Mouse (Mus musculus): ENCODE results near the gene 1700020A23Rik.

Gene 1700020A23Rik

GRCm38 (mm10) chr2:130436769-130437168 lies 31.7 kb downstream of the 1700020A23Rik start:
- Histone ChIP-seq H3K4me3 (replicated peaks; ENCODE audit: low read length) (no peak overlapping the region), H3K9me3 (ENCODE audit: low read length) (no peaks in the 10 kb centered on the region), H3K36me3 (ENCODE audit: insufficient read depth, low read length) (peaks cover 67% of the 10 kb centered on the region), H3K27me3 (ENCODE audit: insufficient read depth, low read length) (no peaks in the 10 kb centered on the region), H3K4me1 (replicated peaks; ENCODE audit: low read depth, low read length) (no peaks in the 10 kb centered on the region)
- no peak for TF ChIP-seq NANOG (IDR thresholded peaks at IDR 0.05; ENCODE audit: borderline replicate concordance, low read length)
- no peak for TF ChIP-seq POU5F1 (IDR thresholded peaks at IDR 0.05; ENCODE audit: borderline replicate concordance, low read length)
- no peak for TF ChIP-seq CTCF (conservative IDR thresholded peaks at IDR 0.05; ENCODE audit: low read length)

- H3K9me3 ChIP-seq (ENCODE audit: low read length) = no peaks in the 10 kb centered on the region
- H3K27me3 ChIP-seq (ENCODE audit: insufficient read depth, low read length) = no peaks in the 10 kb centered on the region
- no peaks in the 10 kb centered on the region for H3K4me1 ChIP-seq (replicated peaks; ENCODE audit: low read depth, low read length)
- peaks cover 76% of the 10 kb centered on the region for H3K36me3 ChIP-seq (ENCODE audit: insufficient read depth, low read length)
- TF ChIP-seq NANOG (IDR thresholded peaks at IDR 0.05; ENCODE audit: borderline replicate concordance, low read length) = no peak
- TF ChIP-seq POU5F1 (IDR thresholded peaks at IDR 0.05; ENCODE audit: borderline replicate concordance, low read length) = no peak
- TF ChIP-seq CTCF (conservative IDR thresholded peaks at IDR 0.05; ENCODE audit: low read length) = no peak
- no peak overlapping the region for H3K4me3 ChIP-seq (replicated peaks; ENCODE audit: low read length)
Observed at GRCm38 (mm10) chr2:130438861-130439260, 33.8 kb downstream of the 1700020A23Rik start.

- no peaks in the 10 kb centered on the region for H3K27me3 ChIP-seq (ENCODE audit: insufficient read depth, low read length)
- no peaks in the 10 kb centered on the region for H3K4me1 ChIP-seq (replicated peaks; ENCODE audit: low read depth, low read length)
- H3K4me3 ChIP-seq (replicated peaks; ENCODE audit: low read length) = no peak overlapping the region
- H3K36me3 ChIP-seq (ENCODE audit: insufficient read depth, low read length) = peaks cover 82% of the 10 kb centered on the region
- no peaks in the 10 kb centered on the region for H3K9me3 ChIP-seq (ENCODE audit: low read length)
- TF ChIP-seq CTCF (conservative IDR thresholded peaks at IDR 0.05; ENCODE audit: low read length) (no peak), POU5F1 (IDR thresholded peaks at IDR 0.05; ENCODE audit: borderline replicate concordance, low read length) (no peak), NANOG (IDR thresholded peaks at IDR 0.05; ENCODE audit: borderline replicate concordance, low read length) (no peak)
Observed at GRCm38 (mm10) chr2:130439840-130440480, 34.9 kb downstream of the 1700020A23Rik start.

- no peak overlapping the region for H3K4me3 ChIP-seq (replicated peaks; ENCODE audit: low read length)
Observed at GRCm38 (mm10) chr2:130442162-130442561, 37.1 kb downstream of the 1700020A23Rik start.

GRCm38 (mm10) chr2:130448449-130448848 lies 43.4 kb downstream of the 1700020A23Rik start:
- Histone ChIP-seq H3K4me3 (replicated peaks; ENCODE audit: low read length) (no peak overlapping the region), H3K36me3 (ENCODE audit: insufficient read depth, low read length) (peaks cover 24% of the 10 kb centered on the region), H3K27me3 (ENCODE audit: insufficient read depth, low read length) (peaks cover 37% of the 10 kb centered on the region), H3K9me3 (ENCODE audit: low read length) (no peaks in the 10 kb centered on the region), H3K4me1 (replicated peaks; ENCODE audit: low read depth, low read length) (peaks cover 17% of the 10 kb centered on the region)
- TF ChIP-seq POU5F1 (IDR thresholded peaks at IDR 0.05; ENCODE audit: borderline replicate concordance, low read length) (no peak), CTCF (conservative IDR thresholded peaks at IDR 0.05; ENCODE audit: low read length) (peak; percentile 19; the same call in 1 of the 2 replicates), NANOG (IDR thresholded peaks at IDR 0.05; ENCODE audit: borderline replicate concordance, low read length) (no peak)

More at GRCm38 (mm10) chr2:130442162-130442561, 37.1 kb downstream of the 1700020A23Rik start:
- TF ChIP-seq CTCF (conservative IDR thresholded peaks at IDR 0.05; ENCODE audit: low read length) (peak; percentile 25; the same call in 1 of the 2 replicates), POU5F1 (IDR thresholded peaks at IDR 0.05; ENCODE audit: borderline replicate concordance, low read length) (no peak)
- Histone ChIP-seq H3K9me3 (ENCODE audit: low read length) (no peaks in the 10 kb centered on the region), H3K36me3 (ENCODE audit: insufficient read depth, low read length) (peaks cover 87% of the 10 kb centered on the region), H3K4me1 (replicated peaks; ENCODE audit: low read depth, low read length) (no peaks in the 10 kb centered on the region), H3K27me3 (ENCODE audit: insufficient read depth, low read length) (no peaks in the 10 kb centered on the region)

GRCm38 (mm10) chr2:130449021-130449793 lies 44.1 kb downstream of the 1700020A23Rik start:
- no peaks in the 10 kb centered on the region for H3K9me3 ChIP-seq (ENCODE audit: low read length)
- TF ChIP-seq NANOG (IDR thresholded peaks at IDR 0.05; ENCODE audit: borderline replicate concordance, low read length) (no peak), CTCF (conservative IDR thresholded peaks at IDR 0.05; ENCODE audit: low read length) (no peak), POU5F1 (IDR thresholded peaks at IDR 0.05; ENCODE audit: borderline replicate concordance, low read length) (no peak)
- H3K27me3 ChIP-seq (ENCODE audit: insufficient read depth, low read length) = peaks cover 37% of the 10 kb centered on the region
- peaks cover 17% of the 10 kb centered on the region for H3K4me1 ChIP-seq (replicated peaks; ENCODE audit: low read depth, low read length)
- H3K36me3 ChIP-seq (ENCODE audit: insufficient read depth, low read length) = peaks cover 16% of the 10 kb centered on the region
- peak overlapping the region; percentile 90 for H3K4me3 ChIP-seq (replicated peaks; ENCODE audit: low read length)

- H3K4me3 ChIP-seq (replicated peaks; ENCODE audit: low read length) = peak within 1 kb of the TSS; percentile 90
- peaks cover 37% of the 10 kb centered on the region for H3K27me3 ChIP-seq (ENCODE audit: insufficient read depth, low read length)
- H3K9me3 ChIP-seq (ENCODE audit: low read length) = no peaks in the 10 kb centered on the region
- H3K36me3 ChIP-seq (ENCODE audit: insufficient read depth, low read length) = peaks cover 9% of the 10 kb centered on the region; the same call in 1 of the 2 replicates
- peaks cover 17% of the 10 kb centered on the region for H3K4me1 ChIP-seq (replicated peaks; ENCODE audit: low read depth, low read length)
- TF ChIP-seq NANOG (IDR thresholded peaks at IDR 0.05; ENCODE audit: borderline replicate concordance, low read length) = no peak
- TF ChIP-seq CTCF (conservative IDR thresholded peaks at IDR 0.05; ENCODE audit: low read length) = no peak
- no peak for TF ChIP-seq POU5F1 (IDR thresholded peaks at IDR 0.05; ENCODE audit: borderline replicate concordance, low read length)
Observed at GRCm38 (mm10) chr2:130449794-130450433, 44.9 kb downstream of the 1700020A23Rik start, which contains the start of gene Ptpra. Gene Ptpra (plus strand): TSS chr2:130450278.

- H3K9me3 ChIP-seq (ENCODE audit: low read length) = no peaks in the 10 kb centered on the region
- H3K4me3 ChIP-seq (replicated peaks; ENCODE audit: low read length) = peak overlapping the region; percentile 90
- peaks cover 5% of the 10 kb centered on the region; the same call in 1 of the 2 replicates for H3K36me3 ChIP-seq (ENCODE audit: insufficient read depth, low read length)
- peaks cover 17% of the 10 kb centered on the region for H3K4me1 ChIP-seq (replicated peaks; ENCODE audit: low read depth, low read length)
- TF ChIP-seq CTCF (conservative IDR thresholded peaks at IDR 0.05; ENCODE audit: low read length) = no peak
- no peak for TF ChIP-seq POU5F1 (IDR thresholded peaks at IDR 0.05; ENCODE audit: borderline replicate concordance, low read length)
- TF ChIP-seq NANOG (IDR thresholded peaks at IDR 0.05; ENCODE audit: borderline replicate concordance, low read length) = no peak
- H3K27me3 ChIP-seq (ENCODE audit: insufficient read depth, low read length) = peaks cover 37% of the 10 kb centered on the region
Observed at GRCm38 (mm10) chr2:130450434-130450796, 45.4 kb downstream of the 1700020A23Rik start.
